Mouse (Mus musculus) liver, embryonic 14.5 days (tissue): ENCODE results near the gene Psapl1.

Experiments used
- CTCF ChIP-seq: IDR thresholded peaks from 2 replicates; pipeline ENCODE4 v1.5.1; 2016; ENCODE audit warnings: antibody characterized with exemption, low read depth, control low read depth
- EP300 ChIP-seq: IDR thresholded peaks from 2 replicates; pipeline ENCODE4 v1.6.1; 2016; ENCODE audit warnings: antibody characterized with exemption, low read depth

DNA sequence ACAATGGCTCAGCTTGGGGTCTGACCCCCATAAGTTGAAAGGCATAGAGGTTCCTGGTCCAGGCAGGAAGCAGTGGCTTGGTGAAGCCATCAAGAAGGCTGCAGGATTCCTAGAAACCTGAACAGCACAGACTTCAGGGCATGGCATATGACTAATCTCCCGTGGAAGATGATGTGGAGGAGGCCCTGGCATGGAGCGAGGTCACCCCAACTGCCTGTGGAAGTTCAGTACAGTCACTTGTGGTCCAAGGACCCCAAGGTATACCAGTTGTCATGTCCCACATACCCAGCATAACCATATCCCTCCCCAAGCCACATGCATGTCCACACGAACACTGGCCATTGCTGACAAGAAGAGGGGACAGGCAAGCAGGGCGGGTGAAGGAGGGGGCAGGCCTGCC is 12.5 kb upstream of the Psapl1 start:
- TF ChIP-seq CTCF (no peak), EP300 (no peak)
